In the genomic region with DNA sequence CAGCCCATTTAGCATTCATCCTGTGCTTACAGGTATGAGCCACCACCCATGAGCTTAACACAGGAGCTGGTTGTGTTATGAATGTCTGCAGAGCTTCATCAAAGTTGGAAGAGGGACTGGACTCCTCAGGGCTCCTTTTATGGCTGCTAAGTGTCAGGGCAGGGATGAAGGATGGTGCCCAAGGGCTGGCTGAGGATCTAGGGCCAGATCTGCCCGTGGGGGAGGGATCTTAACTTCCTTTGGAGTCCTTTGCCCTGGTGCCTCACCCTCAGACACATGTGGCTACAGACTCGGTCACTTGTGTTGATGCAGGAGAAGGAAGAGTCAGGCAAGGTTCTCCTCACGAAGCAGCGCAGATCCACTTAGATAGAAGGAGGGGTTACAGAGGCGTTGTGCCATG, we compare ENCODE assay signal across 8 mouse cellular contexts. TPM values are rescaled to one million over a fixed set of nuclear protein-coding genes. Genes with fewer than 3 reads are reported as not detected.
DNase-seq lines count a peak whose midpoint lies in the region; ATAC-seq lines count a peak whose summit lies in the region.

No protein-coding gene starts in this region.

- whole genome bisulfite sequencing in forebrain, embryonic 10.5 days: 43% methylated on average over 5 of the region's 5 CpGs
- whole genome bisulfite sequencing in forebrain, embryonic 15.5 days: 58% methylated on average over 5 of the region's 5 CpGs
- WGBS in liver, embryonic 11.5 days: 54% methylated on average over 5 of the region's 5 CpGs
- WGBS in liver, embryonic 12.5 days (ENCODE audit: insufficient replicate concordance): 43% methylated on average over 5 of the region's 5 CpGs
- WGBS in hindbrain, embryonic 16.5 days: 46% methylated on average over 5 of the region's 5 CpGs

- H3K4me1 ChIP-seq in forebrain, embryonic 10.5 days: peaks cover 86% of the 10 kb centered on the region
- peaks cover 44% of the 10 kb centered on the region for H3K4me1 ChIP-seq in forebrain, embryonic 15.5 days
- H3K4me1 ChIP-seq in liver, embryonic 11.5 days (replicated peaks; ENCODE audit: control insufficient read depth, insufficient read depth, low read length): peaks cover 51% of the 10 kb centered on the region
- peaks cover 35% of the 10 kb centered on the region for H3K4me1 ChIP-seq in liver, embryonic 12.5 days
- peaks cover 49% of the 10 kb centered on the region for H3K4me1 ChIP-seq in hindbrain, embryonic 16.5 days (ENCODE audit: control insufficient read depth, insufficient read depth, low read depth, low read length)

- no peak for ATAC-seq in forebrain, embryonic 15.5 days (replicated peaks)
- ATAC-seq in liver, embryonic 11.5 days (replicated peaks; ENCODE audit: low FRiP score): no peak
- no peak for ATAC-seq in liver, embryonic 12.5 days
- ATAC-seq in hindbrain, embryonic 16.5 days: no peak
- ATAC-seq in granulocyte monocyte progenitor cell, adult 5-6 weeks (replicated peaks; ENCODE audit: poor library complexity, severe bottlenecking): no peak

- peak overlapping the region; percentile 53 for H3K4me3 ChIP-seq in forebrain, embryonic 10.5 days
- no peak overlapping the region for H3K4me3 ChIP-seq in forebrain, embryonic 15.5 days
- H3K4me3 ChIP-seq in liver, embryonic 11.5 days (ENCODE audit: low read depth, low read length): no peak overlapping the region
- no peak overlapping the region for H3K4me3 ChIP-seq in liver, embryonic 12.5 days
- H3K4me3 ChIP-seq in hindbrain, embryonic 16.5 days (ENCODE audit: low read length): no peak overlapping the region

- peak overlapping the region; percentile 88 for H3K27ac ChIP-seq in forebrain, embryonic 10.5 days
- no peak overlapping the region; the same call in 1 of the 2 replicates for H3K27ac ChIP-seq in forebrain, embryonic 15.5 days (replicated peaks)
- H3K27ac ChIP-seq in liver, embryonic 11.5 days (ENCODE audit: low read depth, low read length): no peak overlapping the region
- H3K27ac ChIP-seq in liver, embryonic 12.5 days: no peak overlapping the region
- H3K27ac ChIP-seq in hindbrain, embryonic 16.5 days (ENCODE audit: low read depth, low read length): peak overlapping the region; percentile 90

- no peaks in the 10 kb centered on the region for H3K9me3 ChIP-seq in forebrain, embryonic 10.5 days
- H3K9me3 ChIP-seq in forebrain, embryonic 15.5 days: no peaks in the 10 kb centered on the region
- H3K9me3 ChIP-seq in liver, embryonic 11.5 days (ENCODE audit: control insufficient read depth, low read length): no peaks in the 10 kb centered on the region
- H3K9me3 ChIP-seq in liver, embryonic 12.5 days (replicated peaks): no peaks in the 10 kb centered on the region
- no peaks in the 10 kb centered on the region for H3K9me3 ChIP-seq in hindbrain, embryonic 16.5 days (ENCODE audit: control insufficient read depth, low read length)

- peaks cover 14% of the 10 kb centered on the region for H3K36me3 ChIP-seq in forebrain, embryonic 10.5 days (replicated peaks)
- H3K36me3 ChIP-seq in forebrain, embryonic 15.5 days: no peaks in the 10 kb centered on the region
- no peaks in the 10 kb centered on the region for H3K36me3 ChIP-seq in liver, embryonic 11.5 days (ENCODE audit: control insufficient read depth, insufficient read depth, low read length)
- H3K36me3 ChIP-seq in liver, embryonic 12.5 days: no peaks in the 10 kb centered on the region
- H3K36me3 ChIP-seq in hindbrain, embryonic 16.5 days (ENCODE audit: control insufficient read depth, insufficient read depth, low read length): no peaks in the 10 kb centered on the region

- no peak for DNase-seq in forebrain, embryonic 10.5 days (ENCODE audit: extremely low spot score, low spot score)
- no peak for DNase-seq in liver, embryonic 11.5 days (ENCODE audit: low spot score)
- peak; percentile 92 for DNase-seq in skeletal muscle tissue, adult 2 months (ENCODE audit: low read depth, low spot score)
- no peak for DNase-seq in thymus, postnatal 10 days (ENCODE audit: low spot score in 2 of 2)

- H3K27me3 ChIP-seq in forebrain, embryonic 10.5 days (ENCODE audit: poor library complexity, severe bottlenecking): peaks cover 14% of the 10 kb centered on the region; the same call in 1 of the 2 replicates
- no peaks in the 10 kb centered on the region for H3K27me3 ChIP-seq in forebrain, embryonic 15.5 days
- no peaks in the 10 kb centered on the region; the same call in 1 of the 2 replicates for H3K27me3 ChIP-seq in liver, embryonic 11.5 days (replicated peaks; ENCODE audit: control insufficient read depth, insufficient read depth, low read length)
- H3K27me3 ChIP-seq in liver, embryonic 12.5 days (replicated peaks): peaks cover 31% of the 10 kb centered on the region
- no peaks in the 10 kb centered on the region for H3K27me3 ChIP-seq in hindbrain, embryonic 16.5 days (replicated peaks; ENCODE audit: control insufficient read depth, insufficient read depth, low read length)

- H3K4me2 ChIP-seq in forebrain, embryonic 15.5 days (replicated peaks): no peak overlapping the region
- H3K4me2 ChIP-seq in liver, embryonic 11.5 days: peak overlapping the region; percentile 68
- H3K4me2 ChIP-seq in liver, embryonic 12.5 days: no peak overlapping the region
- no peak overlapping the region for H3K4me2 ChIP-seq in hindbrain, embryonic 16.5 days (ENCODE audit: low read length)

- H3K9ac ChIP-seq in forebrain, embryonic 15.5 days (replicated peaks): no peak overlapping the region
- no peak overlapping the region for H3K9ac ChIP-seq in liver, embryonic 11.5 days (ENCODE audit: low read depth, low read length)
- H3K9ac ChIP-seq in liver, embryonic 12.5 days: no peak overlapping the region
- no peak overlapping the region for H3K9ac ChIP-seq in hindbrain, embryonic 16.5 days (ENCODE audit: low read depth, low read length)

RNA-seq across cellular contexts. Expression of gene Mrps23, which starts 43.9 kb away (rescaled TPM):
- 65.5 and 72.6 TPM in 2 replicates for polyA plus RNA-seq in forebrain, embryonic 10.5 days (2016; fragmentation: Nextera tagmentation; extraction: Ambion mirVana)
- 67.0 and 68.1 TPM in 2 replicates for polyA plus RNA-seq in forebrain, embryonic 15.5 days (2015; fragmentation: Nextera tagmentation; extraction: Ambion mirVana)
- 73.7 and 79.5 TPM in 2 replicates for polyA plus RNA-seq in liver, embryonic 11.5 days (2014; fragmentation: Nextera tagmentation; extraction: Ambion mirVana)
- 47.0 and 47.6 TPM in 2 replicates for polyA plus RNA-seq in liver, embryonic 12.5 days (2016; fragmentation: Nextera tagmentation; extraction: Ambion mirVana)
- 61.1 and 68.8 TPM in 2 replicates for polyA plus RNA-seq in hindbrain, embryonic 16.5 days (2015; fragmentation: Nextera tagmentation; extraction: Ambion mirVana)
- 69.0 and 88.8 TPM in 2 replicates for total RNA-seq in granulocyte monocyte progenitor cell, adult 5-6 weeks (2014; fragmentation: Nextera tagmentation)
- total RNA-seq in granulocyte monocyte progenitor cell, adult 5-6 weeks (2017): 54.9 and 57.7 TPM in 2 replicates

Comparison
In these comparisons a context has a peak if more than half of its experiments do, and no peak if none do; other contexts are left out.
1. H3K27ac ChIP-seq: peak in forebrain, embryonic 10.5 days (single experiment) and hindbrain, embryonic 16.5 days (single experiment); none in forebrain, embryonic 15.5 days (single experiment), liver, embryonic 11.5 days (single experiment) and liver, embryonic 12.5 days (single experiment).